In the genomic region with DNA sequence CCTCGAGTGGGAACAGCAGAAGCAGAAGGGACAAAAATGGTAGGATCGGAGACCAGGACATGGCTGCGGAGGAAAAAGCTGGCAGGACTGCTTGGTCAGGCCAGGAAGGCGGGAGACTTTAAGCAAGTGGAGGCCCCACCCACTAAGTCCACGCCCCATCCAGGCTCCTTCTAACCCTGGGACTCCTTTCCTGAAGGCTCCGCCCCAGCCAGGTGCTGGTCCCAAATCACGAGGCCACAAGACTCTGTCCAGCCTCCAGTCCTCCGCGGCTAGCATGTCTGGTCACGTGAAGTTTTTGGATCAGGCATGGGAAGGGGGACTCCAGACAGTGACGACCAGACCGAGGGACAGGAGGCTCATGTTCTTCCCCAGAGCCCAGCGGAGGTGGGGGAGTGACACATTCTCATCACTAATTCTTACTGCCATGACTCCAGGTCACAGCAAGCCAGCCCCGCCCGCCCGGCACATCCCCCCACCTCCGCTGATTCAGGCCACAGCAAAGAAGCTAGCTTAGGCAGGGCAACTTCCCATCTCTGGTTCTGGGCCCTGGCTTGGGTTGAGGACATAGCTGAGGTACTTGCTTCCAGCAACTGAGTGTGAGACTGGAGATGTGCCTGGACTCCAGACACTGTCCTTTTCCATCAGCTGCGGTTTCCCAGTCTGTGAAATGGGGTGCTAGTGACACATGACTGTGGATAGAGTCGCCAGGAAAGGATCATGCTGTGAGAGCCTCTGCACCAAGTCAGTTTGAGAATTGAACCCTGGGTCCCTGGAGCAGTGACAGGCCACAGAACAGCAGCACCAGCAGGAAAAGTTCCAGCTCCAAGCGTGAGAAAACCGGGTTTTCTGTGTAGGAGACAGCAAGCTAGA, we compare ENCODE assay signal across 8 mouse cellular contexts. TPM values are rescaled to one million over a fixed set of nuclear protein-coding genes. Genes with fewer than 3 reads are reported as not detected.
DNase-seq lines count a peak whose midpoint lies in the region; ATAC-seq and TF ChIP-seq lines count a peak whose summit lies in the region.

No protein-coding gene starts in this region.

- peak overlapping the region; percentile 83 for H3K4me2 ChIP-seq in lung, embryonic 14.5 days

- H3K4me1 ChIP-seq in thymus, adult 2 months (replicated peaks; ENCODE audit: control insufficient read depth, insufficient read depth, low read length) = peaks cover 29% of the 10 kb centered on the region
- H3K4me1 ChIP-seq in lung, embryonic 14.5 days (ENCODE audit: insufficient read depth) = no peaks in the 10 kb centered on the region

- no peak for TF ChIP-seq POLR2A in thymus, adult 2 months (IDR thresholded peaks at IDR 0.05; ENCODE audit: control insufficient read depth, extremely low read depth, insufficient read depth, low read length, poor library complexity)

- peak overlapping the region; percentile 46 for H3K4me3 ChIP-seq in thymus, adult 2 months (ENCODE audit: control insufficient read depth, insufficient read depth, low read length)
- peak overlapping the region; percentile 49 for H3K4me3 ChIP-seq in lung, embryonic 14.5 days (ENCODE audit: low read depth, low read length)

- peak; percentile 67 for ATAC-seq in lung, embryonic 14.5 days (ENCODE audit: insufficient read depth)

- H3K9me3 ChIP-seq in lung, embryonic 14.5 days (ENCODE audit: low read depth, low read length) = no peaks in the 10 kb centered on the region

- H3K36me3 ChIP-seq in thymus, adult 2 months (ENCODE audit: control insufficient read depth, insufficient read depth, low read length) = no peaks in the 10 kb centered on the region
- H3K36me3 ChIP-seq in lung, embryonic 14.5 days (ENCODE audit: insufficient read depth) = peaks cover 45% of the 10 kb centered on the region

- no peak; the same call in 1 of the 2 replicates for TF ChIP-seq CTCF in thymus, adult 2 months (IDR thresholded peaks at IDR 0.05; ENCODE audit: borderline replicate concordance, control insufficient read depth, extremely low read depth, insufficient read depth, low read length, poor library complexity)
- no peak for TF ChIP-seq CTCF in lung, embryonic 14.5 days (IDR thresholded peaks at IDR 0.05; ENCODE audit: low read depth)

- H3K27me3 ChIP-seq in thymus, adult 2 months (ENCODE audit: control insufficient read depth, insufficient read depth, low read length) = no peaks in the 10 kb centered on the region
- no peaks in the 10 kb centered on the region for H3K27me3 ChIP-seq in lung, embryonic 14.5 days (ENCODE audit: insufficient read depth, low read length)

- H3K9ac ChIP-seq in lung, embryonic 14.5 days = peak overlapping the region; percentile 58

- H3K27ac ChIP-seq in thymus, adult 2 months (ENCODE audit: control insufficient read depth, insufficient read depth, low read length) = peak overlapping the region; percentile 63; the same call in 1 of the 2 replicates
- peak overlapping the region; percentile 26 for H3K27ac ChIP-seq in lung, embryonic 14.5 days (ENCODE audit: low read depth)

- no peak for DNase-seq in thymus, adult 2 months
- DNase-seq in thymus, postnatal 10 days (ENCODE audit: low spot score in 2 of 2) = no peak
- peak; percentile 79 for DNase-seq in embryo, embryonic 10 days (ENCODE audit: low spot score)
- DNase-seq in heart, adult 11 months = peak; percentile 99
- DNase-seq in kidney, adult 11 months = peak; percentile 93
- DNase-seq in lung, embryonic 14.5 days = peak; percentile 85
- peak; percentile 65 for DNase-seq in retina, embryonic 14.5 days (ENCODE audit: low spot score)
- no peak for DNase-seq in layer of hippocampus, adult 8-10 months (ENCODE audit: low spot score in 2 of 2)

- WGBS in thymus, adult 2 months = 32% methylated on average over 21 of the region's 21 CpGs
- 6% methylated on average over 21 of the region's 21 CpGs for WGBS in lung, embryonic 14.5 days

RNA-seq across cellular contexts. Expression of a gene that starts 6.1 kb away (rescaled TPM):
- 72.9 and 103 TPM in 2 replicates for polyA plus RNA-seq in thymus, adult 2 months (2012; rRNA removed)
- 27.9 and 29.4 TPM in 2 replicates for polyA plus RNA-seq in lung, embryonic 14.5 days (2014; fragmentation: Nextera tagmentation; extraction: Ambion mirVana)
- total RNA-seq in layer of hippocampus, adult 8-10 months (2022) = 10 to 100 TPM; 30.3 to 38.5 (median 31.7) TPM

RNA-seq across cellular contexts. Expression of a gene that starts 9.7 kb away (rescaled TPM):
- polyA plus RNA-seq in thymus, adult 2 months (2012; rRNA removed) = 124 and 136 TPM in 2 replicates
- polyA plus RNA-seq in lung, embryonic 14.5 days (2014; fragmentation: Nextera tagmentation; extraction: Ambion mirVana) = 46.5 and 52.4 TPM in 2 replicates
- 100 to 1,000 TPM; 145 to 157 (median 153) TPM for total RNA-seq in layer of hippocampus, adult 8-10 months (2022)

RNA-seq across cellular contexts. Expression of a gene that starts 12.3 kb away (rescaled TPM):
- 17.8 and 20.8 TPM in 2 replicates for polyA plus RNA-seq in thymus, adult 2 months (2012; rRNA removed)
- polyA plus RNA-seq in lung, embryonic 14.5 days (2014; fragmentation: Nextera tagmentation; extraction: Ambion mirVana) = 10.5 and 12.0 TPM in 2 replicates
- 100 to 1,000 TPM; 732 to 771 (median 756) TPM for total RNA-seq in layer of hippocampus, adult 8-10 months (2022)

RNA-seq across cellular contexts. Expression of a gene that starts 38.0 kb away (rescaled TPM):
- polyA plus RNA-seq in thymus, adult 2 months (2012; rRNA removed) = 615 and 696 TPM in 2 replicates
- polyA plus RNA-seq in lung, embryonic 14.5 days (2014; fragmentation: Nextera tagmentation; extraction: Ambion mirVana) = 16.1 and 18.0 TPM in 2 replicates
- total RNA-seq in layer of hippocampus, adult 8-10 months (2022) = 100 to 1,000 TPM; 340 to 427 (median 396) TPM

RNA-seq across cellular contexts. Expression of a gene that starts 41.4 kb away (rescaled TPM):
- polyA plus RNA-seq in thymus, adult 2 months (2012; rRNA removed) = 48.6 and 53.4 TPM in 2 replicates
- polyA plus RNA-seq in lung, embryonic 14.5 days (2014; fragmentation: Nextera tagmentation; extraction: Ambion mirVana) = 0.17 TPM in 1 of 2 replicates, not detected in the other
- 1 to 10 TPM in 1 of 4 experiments, under 1 TPM in 3; 0.83 to 1.1 (median 0.85) TPM for total RNA-seq in layer of hippocampus, adult 8-10 months (2022)

Comparison
In these comparisons a context has a peak if more than half of its experiments do, and no peak if none do; other contexts are left out.
1. DNase-seq: peak in embryo, embryonic 10 days (single experiment), heart, adult 11 months (single experiment), kidney, adult 11 months (single experiment), lung, embryonic 14.5 days (single experiment) and retina, embryonic 14.5 days (single experiment); none in thymus, adult 2 months (single experiment), thymus, postnatal 10 days (0 of 2) and layer of hippocampus, adult 8-10 months (0 of 2).